Mouse (Mus musculus): ENCODE results near the gene Lsg1. TPM values are rescaled to one million over a fixed set of nuclear protein-coding genes. Genes with fewer than 3 reads are reported as not detected.
A peak's percentile ranks its signal among the peaks of the same experiment; 100 is the strongest.

The Lsg1 gene
- polyA plus RNA-seq, 1 experiment from 2014 or later = 37.5 TPM

DNA sequence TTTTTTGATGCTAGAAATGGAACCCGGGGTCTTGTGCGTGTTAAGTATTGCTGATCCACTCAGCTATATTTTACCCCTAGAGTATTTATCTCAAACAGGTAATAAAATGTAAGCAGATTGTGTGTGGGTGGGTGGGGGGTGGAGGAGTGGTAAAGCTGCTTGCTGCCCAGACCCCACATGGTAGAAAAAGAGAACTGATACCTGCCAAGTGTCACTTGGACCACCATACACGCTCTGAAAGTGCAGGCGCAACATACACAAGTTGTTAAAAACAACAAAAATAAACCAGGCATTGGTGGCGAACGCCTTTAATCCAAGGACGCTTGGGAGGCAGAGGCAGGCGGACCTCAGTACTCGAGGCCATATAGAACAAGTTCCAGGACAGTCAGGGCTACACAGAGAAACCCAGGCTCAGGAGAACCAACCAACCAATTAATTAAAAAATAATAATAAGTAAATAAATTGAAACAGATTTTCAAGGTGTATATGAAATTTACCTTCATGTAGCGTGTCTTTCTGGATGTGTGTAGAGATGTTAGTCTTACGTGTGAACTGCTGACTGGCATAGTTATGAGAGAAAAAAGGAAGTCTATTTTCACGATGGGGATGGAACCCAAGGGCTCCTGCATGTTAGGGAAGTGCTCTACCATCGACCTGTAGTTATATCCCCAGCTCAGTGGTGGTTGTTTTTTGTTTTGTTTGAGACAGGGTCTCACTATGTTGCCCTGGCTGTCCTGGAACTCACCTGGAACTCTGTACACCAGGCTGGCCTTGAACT lies 75.6 kb downstream of the Lsg1 start:
- Histone ChIP-seq H3K27me3 (ENCODE audit: control insufficient read depth, insufficient read depth, low read length) (peaks cover 5% of the 10 kb centered on the region; the same call in 1 of the 2 replicates), H3K4me3 (ENCODE audit: low read length) (peak overlapping the region; percentile 82; the same call in 1 of the 2 replicates), H3K9ac (ENCODE audit: low read length) (peak overlapping the region; percentile 96), H3K36me3 (ENCODE audit: control insufficient read depth, insufficient read depth) (peaks cover 3% of the 10 kb centered on the region; the same call in 1 of the 2 replicates), H3K4me2 (ENCODE audit: low read depth, low read length) (peak overlapping the region; percentile 85), H3K27ac (ENCODE audit: low read length) (peak overlapping the region; percentile 97), H3K9me3 (replicated peaks; ENCODE audit: control insufficient read depth, low read length) (0 out of 2 replicates have a peak, but pooled peaks cover 4% of the 10 kb centered on the region), H3K4me1 (ENCODE audit: control insufficient read depth, insufficient read depth, low read length) (peaks cover 37% of the 10 kb centered on the region)
- WGBS = 81% methylated on average over 13 of the region's 13 CpGs
- ATAC-seq (replicated peaks; ENCODE audit: extremely low read depth, insufficient read depth, low FRiP score) = no peak

DNA sequence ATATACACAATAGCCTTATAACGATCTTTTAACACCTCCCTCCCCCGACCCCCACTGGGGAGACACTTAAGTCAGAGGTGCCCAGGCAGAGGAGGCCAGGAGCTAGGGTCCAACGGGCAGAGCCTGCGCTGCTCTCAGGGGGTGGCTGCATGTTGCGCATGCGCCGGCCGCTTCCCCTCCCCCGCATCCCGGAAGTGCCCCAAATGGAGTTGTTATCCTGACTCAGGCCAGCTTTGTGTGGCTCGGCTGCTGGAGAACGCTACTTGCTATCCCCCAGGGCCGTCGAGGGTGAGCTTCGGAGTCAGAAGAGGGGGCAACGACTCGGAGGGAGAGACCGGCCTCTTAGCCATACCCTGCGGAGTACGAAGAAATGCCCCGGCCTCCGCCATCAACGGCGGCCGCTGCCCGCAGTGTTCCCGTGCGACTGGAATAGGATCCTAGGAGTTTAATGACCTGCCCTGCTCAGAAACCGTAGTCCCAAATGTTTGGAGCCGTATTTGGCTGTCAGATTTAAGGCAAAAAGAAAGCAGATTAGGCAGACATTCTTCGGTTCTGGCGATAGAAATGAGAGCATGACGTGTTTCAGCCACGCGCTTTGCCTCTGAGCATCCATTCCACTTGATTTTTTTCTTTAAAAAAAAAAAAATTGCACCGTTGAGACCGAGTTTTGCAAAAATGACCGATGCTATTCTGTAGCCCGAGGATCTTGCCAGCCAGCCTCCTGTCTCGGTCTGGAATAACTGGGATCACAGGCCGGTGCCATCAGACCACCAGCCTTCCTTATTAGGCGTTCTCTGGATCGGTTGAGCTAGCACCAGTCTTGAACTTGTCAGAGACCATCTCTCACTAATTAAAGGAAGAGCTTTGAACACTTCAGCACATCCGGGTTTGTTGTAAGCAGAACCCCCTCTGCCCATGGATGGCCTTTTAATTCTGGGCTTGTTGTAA lies 76.6 kb downstream of the Lsg1 start:
- ATAC-seq (replicated peaks; ENCODE audit: extremely low read depth, insufficient read depth, low FRiP score) = peak; percentile 80
- H3K4me2 ChIP-seq (ENCODE audit: low read depth, low read length) = peak overlapping the region; percentile 85
- 3% methylated on average over 44 of the region's 44 CpGs for WGBS
- H3K4me1 ChIP-seq (ENCODE audit: control insufficient read depth, insufficient read depth, low read length) = peaks cover 41% of the 10 kb centered on the region
- H3K36me3 ChIP-seq (ENCODE audit: control insufficient read depth, insufficient read depth) = peaks cover 3% of the 10 kb centered on the region; the same call in 1 of the 2 replicates
- H3K4me3 ChIP-seq (ENCODE audit: low read length) = peak overlapping the region; percentile 82
- H3K9me3 ChIP-seq (replicated peaks; ENCODE audit: control insufficient read depth, low read length) = 0 out of 2 replicates have a peak, but pooled peaks cover 4% of the 10 kb centered on the region
- peak overlapping the region; percentile 97 for H3K27ac ChIP-seq (ENCODE audit: low read length)
- H3K27me3 ChIP-seq (ENCODE audit: control insufficient read depth, insufficient read depth, low read length) = peaks cover 5% of the 10 kb centered on the region; the same call in 1 of the 2 replicates
- H3K9ac ChIP-seq (ENCODE audit: low read length) = peak overlapping the region; percentile 96

Other genes with a start within 250 kb of the Lsg1 start
- 7.2 and 7.8 TPM in 2 replicates for gene Atp13a3, start 181.6 kb downstream of the Lsg1 start, polyA plus RNA-seq (2015; fragmentation: Nextera tagmentation; extraction: Ambion mirVana)
- gene Tmem44, start 36.8 kb downstream of the Lsg1 start, polyA plus RNA-seq (2015; fragmentation: Nextera tagmentation; extraction: Ambion mirVana) = 19.3 and 21.5 TPM in 2 replicates
- 19.7 and 20.4 TPM in 2 replicates for gene Fam43a, start 12.1 kb upstream of the Lsg1 start, polyA plus RNA-seq (2015; fragmentation: Nextera tagmentation; extraction: Ambion mirVana)

All from heart, embryonic 16.5 days (tissue).